ENCODE assay signal across 8 mouse cellular contexts in the genomic region with DNA sequence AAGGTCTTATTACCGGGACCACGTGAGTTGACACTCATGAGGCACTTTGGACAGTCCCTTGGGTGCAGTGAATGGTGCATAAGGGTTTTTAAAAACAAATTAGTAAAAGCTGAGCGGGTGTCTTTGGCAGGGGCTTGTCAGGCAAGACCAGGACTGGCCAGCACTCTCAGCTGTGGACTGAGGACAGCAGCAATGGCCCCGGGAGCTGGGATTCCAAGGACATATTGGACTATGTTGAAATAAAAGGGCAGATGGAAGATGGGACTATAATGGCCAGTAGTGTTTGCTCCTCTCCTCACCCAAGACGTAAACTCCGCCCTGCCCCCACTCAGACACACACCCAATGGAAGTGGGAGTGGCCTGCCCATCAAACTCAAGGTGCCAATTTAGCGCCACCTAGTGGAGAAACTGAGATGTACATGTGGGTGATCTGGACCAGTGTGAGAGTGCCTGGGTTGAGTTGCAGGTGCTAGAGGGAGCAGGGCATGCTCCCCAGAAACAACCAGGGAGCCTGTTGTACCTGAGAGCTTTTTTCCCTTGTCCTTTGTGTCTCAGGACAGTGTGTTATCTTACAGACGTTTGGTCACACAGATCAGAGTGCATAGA.
A peak's percentile ranks its signal among the peaks of the same experiment; 100 is the strongest.
DNase-seq lines count a peak whose midpoint lies in the region; ATAC-seq and TF ChIP-seq lines count a peak whose summit lies in the region.

No protein-coding gene starts in this region.

- H3K4me1 ChIP-seq in liver, adult 2 months (ENCODE audit: control insufficient read depth, insufficient read depth, low read length) = no peaks in the 10 kb centered on the region
- peaks cover 25% of the 10 kb centered on the region for H3K4me1 ChIP-seq in neural tube, embryonic 13.5 days (replicated peaks)

- no peaks in the 10 kb centered on the region for H3K36me3 ChIP-seq in liver, adult 2 months (ENCODE audit: control insufficient read depth, insufficient read depth, low read length)
- no peaks in the 10 kb centered on the region for H3K36me3 ChIP-seq in neural tube, embryonic 13.5 days

- WGBS in liver, adult 2 months = 32% methylated on average over 8 of the region's 8 CpGs
- WGBS in neural tube, embryonic 13.5 days = 11% methylated on average over 8 of the region's 8 CpGs

- no peak overlapping the region for H3K9ac ChIP-seq in liver, adult 2 months (ENCODE audit: low read depth, low read length)
- H3K9ac ChIP-seq in neural tube, embryonic 13.5 days = no peak overlapping the region

- no peaks in the 10 kb centered on the region for H3K27me3 ChIP-seq in liver, adult 2 months (ENCODE audit: control insufficient read depth, insufficient read depth, low read length)
- H3K27me3 ChIP-seq in neural tube, embryonic 13.5 days = peaks cover 24% of the 10 kb centered on the region

- ATAC-seq in neural tube, embryonic 13.5 days (ENCODE audit: low read depth) = peak; percentile 55; the same call in 1 of the 2 replicates
- no peak for ATAC-seq in inflammation-experienced regulatory T-cells, adult 6 months

- no peak overlapping the region for H3K4me3 ChIP-seq in liver, adult 2 months (ENCODE audit: insufficient read depth, low read depth, low read length)
- no peak overlapping the region for H3K4me3 ChIP-seq in neural tube, embryonic 13.5 days

- DNase-seq in A20 (ENCODE audit: low read depth, low spot score) (peak; percentile 78), NIH3T3 (ENCODE audit: low read depth) (peak; percentile 66)
- DNase-seq in cerebellum, postnatal 25 days = peak; percentile 35 to 65
- DNase-seq in gastrocnemius, postnatal 10 days = peak; percentile 50
- peak; percentile 69 for DNase-seq in kidney, postnatal 10 days
- peak; percentile 39 for DNase-seq in liver, adult 2 months (ENCODE audit: extremely low read depth, low read depth, low spot score)

- H3K9me3 ChIP-seq in neural tube, embryonic 13.5 days = no peaks in the 10 kb centered on the region

- no peak for TF ChIP-seq POLR2A in liver, adult 2 months (IDR thresholded peaks at IDR 0.05; ENCODE audit: extremely low read depth, insufficient read depth, low read length)

- H3K27ac ChIP-seq in liver, adult 2 months (replicated peaks; ENCODE audit: insufficient read depth, low read depth, low read length) = no peak overlapping the region
- H3K27ac ChIP-seq in neural tube, embryonic 13.5 days (replicated peaks) = 0 out of 2 replicates have a peak overlapping the region, but pooled peaks have one; percentile 34

- H3K4me2 ChIP-seq in neural tube, embryonic 13.5 days = no peak overlapping the region

- peak; percentile 55 for TF ChIP-seq CTCF in liver, adult 2 months (IDR thresholded peaks at IDR 0.05; ENCODE audit: low read depth, low read length)

- no peaks in the 10 kb centered on the region for H3K79me2 ChIP-seq in liver, adult 2 months (ENCODE audit: control insufficient read depth, insufficient read depth, low read length)
